Mouse (Mus musculus) erythroid progenitor cell, adult 5-6 weeks (primary cell): Measurements from ENCODE around the gene Nupl2. TPM values are rescaled to one million over a fixed set of nuclear protein-coding genes. Genes with fewer than 3 reads are reported as not detected.

Source experiments
- ATAC-seq: replicated peaks from 2 replicates; pipeline ENCODE4 v1.8.0; 2016; ENCODE audit warnings: moderate number of reproducible peaks, mild to moderate bottlenecking, moderate TSS enrichment, inconsistent platforms; ENCODE audit not compliant: poor library complexity, low FRiP score, severe bottlenecking
- total RNA-seq, 2 experiments: library from RNA; stranded (forward) in 1 of 2; stranded (reverse) in 1 of 2; fragments of 150-400 nt in 1 of 2; fragments of 186-747, 209-891 nt in 1 of 2; gene quantifications; 2 replicates each; pipeline versions ENCODE4 v1.2.3 to v1.2.4; 2015 to 2017; ENCODE audit warnings: low replicate concordance in 2 of 2

Gene Nupl2
- total RNA-seq, 2 experiments from 2014 or later: 0.38 to 2.9 TPM

- no peak for ATAC-seq
These were observed 38.5 kb downstream of the Nupl2 start for GRCm38 (mm10) chr5:24203266-24203665.

GRCm38 (mm10) chr5:24207965-24208364 is 43.2 kb downstream of the Nupl2 start:
- ATAC-seq: no peak

GRCm38 (mm10) chr5:24208505-24208904 is 43.7 kb downstream of the Nupl2 start:
- no peak for ATAC-seq

GRCm38 (mm10) chr5:24213861-24214546 is 49.2 kb downstream of the Nupl2 start:
- ATAC-seq: no peak

GRCm38 (mm10) chr5:24214547-24214878 is 49.8 kb downstream of the Nupl2 start:
- no peak for ATAC-seq

- no peak for ATAC-seq
These were observed 50.1 kb downstream of the Nupl2 start for GRCm38 (mm10) chr5:24214900-24215299.

Other genes starting within 250 kb of the Nupl2 start
- 145 and 170 TPM in 2 replicates for gene Fam126a, start 134.3 kb upstream of the Nupl2 start, total RNA-seq (2015; ENCODE audit: low replicate concordance)
- gene Fam126a, start 134.3 kb upstream of the Nupl2 start, total RNA-seq (2017; ENCODE audit: low replicate concordance): 145 and 177 TPM in 2 replicates
- 79.3 and 83.4 TPM in 2 replicates for gene Klhl7, start 64.4 kb upstream of the Nupl2 start, total RNA-seq (2015; ENCODE audit: low replicate concordance)
- gene Klhl7, start 64.4 kb upstream of the Nupl2 start, total RNA-seq (2017; ENCODE audit: low replicate concordance): 56.4 and 71.6 TPM in 2 replicates
- not detected in 2 replicates for gene Kcnh2, start 186.6 kb downstream of the Nupl2 start, total RNA-seq (2015; ENCODE audit: low replicate concordance)
- gene Kcnh2, start 186.6 kb downstream of the Nupl2 start, total RNA-seq (2017; ENCODE audit: low replicate concordance): not detected in 2 replicates
- not detected in 2 replicates for gene Nos3, start 199.8 kb downstream of the Nupl2 start, total RNA-seq (2015; ENCODE audit: low replicate concordance)
- gene Nos3, start 199.8 kb downstream of the Nupl2 start, total RNA-seq (2017; ENCODE audit: low replicate concordance): not detected in 2 replicates
- gene Atg9b, start 227.2 kb downstream of the Nupl2 start, total RNA-seq (2015; ENCODE audit: low replicate concordance): not detected in 2 replicates
- not detected in 2 replicates for gene Atg9b, start 227.2 kb downstream of the Nupl2 start, total RNA-seq (2017; ENCODE audit: low replicate concordance)
- 11.9 TPM in 1 of 2 replicates, not detected in the other for gene Abcb8, start 228.7 kb downstream of the Nupl2 start, total RNA-seq (2015; ENCODE audit: low replicate concordance)
- 1.7 and 8.0 TPM in 2 replicates for gene Abcb8, start 228.7 kb downstream of the Nupl2 start, total RNA-seq (2017; ENCODE audit: low replicate concordance)
- not detected in 2 replicates for gene Asic3, start 248.4 kb downstream of the Nupl2 start, total RNA-seq (2015; ENCODE audit: low replicate concordance)
- gene Asic3, start 248.4 kb downstream of the Nupl2 start, total RNA-seq (2017; ENCODE audit: low replicate concordance): not detected in 2 replicates